Mouse (Mus musculus) testis, postnatal 10 days (tissue): ENCODE data around the gene Gm17657.

Source experiments
- DNase-seq: peaks from one replicate; pipeline ENCODE4 v3.0.0; 2021; ENCODE audit warnings: low spot score

Gene Gm17657

DNA sequence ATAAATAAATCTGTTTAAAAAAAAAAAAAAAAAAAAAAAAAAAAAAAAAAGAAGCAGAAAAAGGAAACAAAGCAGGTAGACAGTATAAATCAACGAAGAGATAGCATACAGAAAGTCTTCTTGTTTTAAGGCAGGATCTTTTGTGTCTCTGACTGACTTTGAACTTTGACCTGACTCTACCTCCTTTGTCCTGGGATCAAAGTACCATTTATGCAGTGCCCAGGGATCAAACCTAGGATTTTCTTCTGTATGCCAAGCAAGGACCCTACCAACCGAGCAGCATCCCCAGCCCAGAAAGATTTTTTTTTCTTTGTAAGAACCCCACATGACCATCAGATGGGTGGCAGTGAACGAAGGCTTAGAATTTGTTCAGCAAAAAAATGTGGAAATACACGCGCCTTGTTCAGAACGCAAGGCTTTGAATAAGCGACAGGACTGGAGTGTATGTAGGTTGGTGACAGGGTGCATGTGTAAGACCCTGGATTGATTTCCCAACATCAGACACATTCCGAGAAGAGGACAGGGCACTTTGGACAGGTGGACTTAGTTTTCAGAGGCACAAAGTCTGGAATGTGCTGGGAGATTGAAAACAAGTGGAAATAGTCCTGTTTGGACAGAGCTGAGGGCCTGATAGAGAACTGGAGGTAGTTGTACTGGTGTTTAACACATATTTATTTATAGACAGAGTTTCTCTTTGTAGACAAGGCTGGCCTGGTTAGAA, 61.0 kb downstream of the Gm17657 start:
- no peak for DNase-seq

DNA sequence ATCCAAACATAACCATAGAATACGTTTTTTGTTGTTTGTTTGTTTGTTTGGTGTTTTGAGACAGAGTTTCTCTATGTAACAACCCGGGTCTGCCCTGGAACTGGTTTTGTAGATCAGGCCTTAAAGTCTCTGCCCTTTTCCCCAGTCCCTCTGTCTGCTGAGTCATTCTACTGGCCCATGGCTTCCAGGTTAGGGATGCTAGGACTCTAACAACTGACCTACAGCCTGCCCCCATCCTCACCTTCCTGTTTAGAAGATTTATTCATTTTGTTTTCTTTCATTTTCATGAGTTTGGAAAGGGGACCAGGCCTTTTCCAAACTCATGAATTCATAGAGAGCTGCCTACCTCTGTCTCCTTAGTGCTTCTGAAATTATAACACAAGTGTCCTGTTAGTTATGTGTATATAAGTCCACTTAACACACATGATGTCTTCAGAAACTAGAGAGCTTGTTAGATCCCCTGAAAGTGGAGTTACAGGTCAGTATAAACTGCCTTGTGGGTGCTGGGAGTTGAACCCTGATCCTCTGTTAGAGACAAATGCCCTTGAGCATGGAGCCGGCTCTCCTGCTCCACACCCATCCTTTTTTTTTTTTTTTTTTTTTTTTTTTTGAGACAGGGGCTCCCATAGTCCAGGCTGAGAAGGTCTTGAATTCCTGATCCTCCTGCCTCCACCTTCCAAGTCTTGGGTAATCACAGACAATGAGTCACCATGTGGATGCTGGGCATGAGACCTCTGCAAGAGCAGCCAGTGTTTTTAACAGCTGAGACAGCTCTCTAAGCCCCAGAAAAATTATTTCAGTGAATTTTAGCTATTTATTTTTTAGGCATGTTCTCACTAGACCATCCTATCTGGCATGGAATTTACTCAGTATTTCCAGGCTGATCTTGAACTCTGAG, 63.9 kb downstream of the Gm17657 start:
- DNase-seq, result no peak

DNA sequence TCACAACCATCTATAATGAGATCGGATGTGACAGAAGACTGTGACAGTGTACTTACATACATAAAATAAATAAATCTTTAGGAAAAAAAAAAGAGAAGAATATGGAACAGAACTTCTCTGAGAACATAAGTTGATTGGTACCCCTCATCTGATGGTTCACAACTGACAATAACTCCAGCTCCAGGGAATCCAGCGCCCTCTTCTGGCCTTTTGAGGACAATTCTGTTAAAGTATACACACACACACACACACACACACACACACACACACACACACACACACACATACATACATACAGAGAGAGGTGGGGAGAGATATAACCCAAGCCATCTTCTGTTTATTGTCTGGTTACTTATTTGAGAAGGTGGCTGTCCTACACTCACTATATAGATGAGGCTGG, 65.0 kb downstream of the Gm17657 start:
- DNase-seq, result no peak

DNA sequence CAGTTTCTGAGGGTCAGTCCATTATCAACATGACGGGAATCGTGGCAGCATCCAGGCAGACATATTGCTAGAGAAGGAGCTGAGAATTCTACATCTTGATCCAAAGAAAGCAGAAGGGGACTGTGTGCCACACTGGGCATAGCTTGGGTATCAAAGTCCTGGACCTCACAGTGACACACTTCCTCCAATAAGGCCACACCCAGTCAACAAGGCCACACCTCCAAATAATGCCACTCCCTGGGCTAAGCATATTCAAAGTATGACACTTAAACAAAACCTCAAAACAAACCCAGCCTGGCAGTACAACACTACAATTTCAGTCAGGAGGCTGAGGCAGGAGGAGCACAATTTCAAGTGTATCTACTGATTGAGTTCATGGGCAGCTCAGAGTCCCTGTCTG, 66.2 kb downstream of the Gm17657 start:
- DNase-seq, result no peak

DNA sequence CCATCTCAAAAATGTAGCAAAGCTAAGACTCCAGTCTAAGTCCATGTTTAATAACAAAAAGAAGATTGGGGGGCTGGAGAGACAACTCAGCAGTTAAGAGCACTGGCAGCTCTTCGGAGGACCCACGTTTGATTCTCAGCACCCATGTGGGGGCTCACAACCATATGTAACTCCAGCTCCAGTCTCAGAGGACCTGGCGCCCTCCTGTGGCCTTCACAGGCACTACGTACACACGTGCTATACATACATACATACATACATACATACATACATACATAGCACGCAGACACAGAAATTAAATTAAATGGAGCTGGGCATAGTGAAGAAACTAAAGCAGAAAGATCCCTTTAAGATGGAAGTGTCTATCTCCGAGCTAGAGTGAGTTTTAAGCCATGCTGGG, 66.8 kb downstream of the Gm17657 start:
- DNase-seq, result no peak

DNA sequence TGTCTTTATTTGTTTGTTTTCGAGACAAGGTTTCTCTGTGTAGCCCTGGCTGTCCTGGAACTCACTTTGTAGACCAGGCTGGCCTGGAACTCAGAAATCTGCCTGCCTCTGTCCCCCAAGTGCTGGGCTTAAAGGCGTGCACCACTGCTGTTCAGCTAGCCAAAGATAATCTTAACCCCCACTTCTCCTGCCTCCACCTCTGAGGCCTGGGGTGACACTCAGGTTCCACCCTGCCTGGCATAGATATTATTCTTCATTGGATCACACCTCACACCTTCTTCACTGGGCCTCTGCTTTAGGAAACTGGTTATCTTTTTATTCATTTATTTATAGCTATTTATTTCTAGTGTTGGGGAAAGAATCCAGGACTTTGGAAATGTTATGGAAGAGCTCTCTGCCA, 69.2 kb downstream of the Gm17657 start:
- DNase-seq, result no peak

DNA sequence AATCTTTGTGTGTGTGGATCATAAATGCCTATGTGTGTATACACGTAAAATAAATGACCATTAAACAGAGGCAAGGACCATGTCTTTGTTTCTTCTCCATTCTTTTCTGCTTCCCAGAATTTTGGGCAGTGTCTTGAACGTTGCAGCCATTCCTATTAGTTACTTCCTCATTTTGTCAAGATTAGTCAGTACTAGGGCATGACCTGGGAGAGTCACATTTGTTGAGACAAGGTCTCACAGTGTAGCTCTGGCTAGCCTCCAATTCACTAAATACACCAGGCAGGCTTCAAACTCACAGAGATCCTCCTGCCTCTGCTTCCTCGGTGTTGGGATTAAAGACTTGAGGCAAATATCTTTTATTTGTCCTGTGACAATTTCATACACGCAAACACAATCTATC, 71.2 kb downstream of the Gm17657 start:
- no peak for DNase-seq

DNA sequence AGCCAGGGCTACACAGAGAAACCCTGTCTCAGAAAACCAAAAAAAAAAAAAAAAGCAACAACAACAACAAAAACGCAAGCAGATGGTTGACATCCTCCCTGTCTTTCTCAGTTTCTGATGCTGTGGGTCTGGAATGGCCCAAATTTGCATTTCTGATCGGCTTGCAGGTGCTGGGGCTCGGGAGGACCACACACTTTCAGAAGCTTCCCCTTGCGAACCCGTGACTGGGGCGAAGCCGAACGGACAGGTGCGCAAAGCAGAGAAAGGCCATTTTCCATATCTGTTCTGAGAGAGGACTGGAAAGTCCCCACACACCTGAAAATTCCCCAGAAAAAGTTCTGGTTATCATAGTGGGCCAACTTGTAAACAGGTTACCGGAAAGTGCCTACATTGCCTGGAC, 72.1 kb downstream of the Gm17657 start:
- no peak for DNase-seq

DNA sequence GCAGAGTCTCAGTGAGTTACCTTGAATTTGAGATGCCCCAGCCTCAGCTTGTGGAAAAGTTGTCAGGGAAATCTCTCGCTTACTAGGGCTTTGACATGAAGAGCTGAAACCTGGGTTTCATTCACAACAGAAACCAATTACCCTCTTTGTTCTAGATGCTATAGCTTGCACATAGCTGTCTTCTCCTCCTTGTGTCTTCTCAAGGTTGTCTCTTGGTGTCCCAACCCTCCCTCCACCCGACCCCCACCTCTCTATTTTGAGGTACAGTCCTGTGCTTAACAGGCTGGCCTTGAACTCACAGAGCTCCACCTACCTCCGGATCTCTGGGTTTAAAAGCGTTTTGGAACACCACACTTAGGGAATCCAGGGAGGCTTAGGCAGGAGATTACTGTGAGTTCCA, 73.0 kb downstream of the Gm17657 start:
- no peak for DNase-seq

DNA sequence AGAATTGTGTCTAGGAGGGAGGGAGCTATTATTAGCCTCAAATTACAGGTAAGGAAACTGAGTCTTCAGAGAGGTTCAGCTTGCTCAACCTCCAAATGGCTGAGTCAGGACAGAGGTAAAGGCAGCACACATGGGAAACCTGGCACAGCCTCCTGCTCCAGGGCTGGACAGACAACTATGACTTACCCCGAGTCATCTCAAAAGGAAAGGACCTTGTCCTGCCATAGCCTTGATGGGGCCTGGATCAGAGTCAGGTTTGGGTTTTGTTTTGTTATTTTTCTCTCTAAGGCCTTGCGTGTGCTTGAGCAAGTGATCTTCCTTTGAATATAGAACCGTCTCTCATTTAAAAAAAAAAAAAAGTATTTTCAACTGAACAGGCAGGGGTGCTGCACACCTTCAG, 74.3 kb downstream of the Gm17657 start:
- DNase-seq, result no peak

DNA sequence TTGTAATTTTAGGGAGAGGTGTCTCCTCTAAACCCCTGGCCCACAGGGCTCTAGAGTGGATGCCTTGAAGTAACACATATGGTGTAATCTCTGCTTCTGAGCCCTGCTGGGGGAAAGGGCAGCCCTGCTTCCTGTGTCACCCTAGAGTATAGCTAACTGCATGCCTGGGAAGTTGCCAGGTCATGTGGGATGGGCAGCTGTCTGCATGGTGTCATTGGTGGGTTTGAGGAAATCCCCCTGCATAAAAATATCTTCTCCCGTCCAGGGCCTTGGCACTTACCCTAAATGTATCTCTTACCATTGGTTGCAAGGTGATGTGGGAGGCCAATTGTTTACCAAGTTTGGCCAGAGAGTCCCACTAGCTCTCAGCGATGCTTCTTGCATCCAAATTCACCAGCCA, 75.4 kb downstream of the Gm17657 start:
- DNase-seq, result no peak

DNA sequence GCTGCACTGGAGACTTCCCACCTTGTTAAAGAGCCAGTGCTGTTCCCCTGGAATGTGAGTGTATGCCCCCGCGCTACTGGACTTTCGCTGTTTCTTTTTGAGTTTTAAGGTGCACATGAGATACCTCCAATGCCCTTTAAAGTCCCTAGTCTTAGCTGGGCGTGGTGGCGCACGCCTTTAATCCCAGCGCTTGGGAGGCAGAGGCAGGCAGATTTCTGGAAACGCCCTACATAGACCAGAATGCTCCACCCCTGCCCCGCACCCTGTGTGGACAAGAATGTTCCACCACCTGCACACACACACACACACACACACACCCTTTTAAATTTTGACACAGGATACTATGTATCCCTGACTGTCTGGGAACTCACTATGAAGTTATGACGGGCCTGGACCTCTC, 76.0 kb downstream of the Gm17657 start:
- no peak for DNase-seq
